Mouse (Mus musculus): ENCODE measurements at regions not wholly inside any gene's neighbourhood (a gene's known extent, or its start where the extent isn't known, plus 50 kb on each side); places are given as distances from the start of the nearest gene placed in this dataset.
"Not testable (repeated sequence)": the region's sequence is repeated elsewhere in the genome, so short reads cannot be mapped to it uniquely, and the experiment has no call there.

DNA sequence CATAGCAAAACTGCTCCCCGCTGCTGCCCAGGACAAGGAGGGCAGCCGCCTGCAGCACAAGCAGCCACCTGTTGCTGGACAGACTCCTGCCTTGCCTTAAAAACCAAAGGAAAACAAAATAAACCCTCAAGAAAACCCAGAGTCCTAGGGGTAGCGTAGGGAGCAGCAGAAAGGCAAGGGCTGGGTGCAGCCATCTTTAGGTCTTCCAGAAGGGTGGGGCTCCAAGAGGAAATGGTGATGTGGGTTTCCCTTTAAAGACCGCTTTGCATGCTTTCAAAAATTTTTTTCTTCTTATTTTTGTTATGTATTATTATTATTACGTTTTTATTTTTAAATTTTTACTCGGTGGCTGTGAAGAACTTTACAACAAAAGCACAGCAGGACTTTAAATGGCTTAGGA, 300.1 kb downstream of the Vrk1 start:
- no peak for DNase-seq

DNA sequence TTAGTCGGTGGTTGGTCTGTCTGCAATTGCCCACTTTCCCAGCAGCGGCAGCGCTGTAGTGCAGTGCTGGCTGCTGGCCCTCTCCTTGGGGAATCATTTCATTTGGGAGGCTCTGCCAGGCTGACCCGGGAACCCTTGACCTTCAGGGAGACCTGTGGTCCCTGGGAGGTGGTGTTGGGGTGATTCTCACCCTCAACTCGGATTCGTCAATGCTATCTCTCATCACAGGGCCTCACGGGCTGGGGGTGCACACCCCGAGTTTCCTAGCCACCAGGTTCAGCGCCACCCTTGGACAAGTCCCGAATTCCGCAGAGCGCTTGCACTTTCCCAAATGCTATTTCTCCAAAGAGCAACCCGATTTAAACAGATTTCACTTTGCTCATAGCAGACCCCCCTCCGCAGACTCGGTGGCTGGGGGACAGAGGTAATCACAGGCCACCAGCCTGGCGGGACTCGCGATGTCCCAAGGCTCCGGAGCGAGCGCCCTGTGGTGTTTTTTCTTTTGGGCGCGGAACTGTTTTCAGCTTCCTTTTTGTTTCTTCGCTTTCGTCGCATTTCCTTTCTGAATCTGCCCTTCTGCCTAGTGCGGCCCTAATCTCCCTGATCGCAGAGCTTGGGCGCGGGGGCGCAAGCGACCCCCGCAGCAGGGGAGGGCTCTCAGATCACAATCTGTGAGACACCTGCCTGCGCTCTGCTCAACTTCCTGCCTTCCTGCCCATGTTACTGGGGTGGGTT, 300.7 kb downstream of the Vrk1 start:
- DNase-seq, result peak; percentile 84 to 89

DNA sequence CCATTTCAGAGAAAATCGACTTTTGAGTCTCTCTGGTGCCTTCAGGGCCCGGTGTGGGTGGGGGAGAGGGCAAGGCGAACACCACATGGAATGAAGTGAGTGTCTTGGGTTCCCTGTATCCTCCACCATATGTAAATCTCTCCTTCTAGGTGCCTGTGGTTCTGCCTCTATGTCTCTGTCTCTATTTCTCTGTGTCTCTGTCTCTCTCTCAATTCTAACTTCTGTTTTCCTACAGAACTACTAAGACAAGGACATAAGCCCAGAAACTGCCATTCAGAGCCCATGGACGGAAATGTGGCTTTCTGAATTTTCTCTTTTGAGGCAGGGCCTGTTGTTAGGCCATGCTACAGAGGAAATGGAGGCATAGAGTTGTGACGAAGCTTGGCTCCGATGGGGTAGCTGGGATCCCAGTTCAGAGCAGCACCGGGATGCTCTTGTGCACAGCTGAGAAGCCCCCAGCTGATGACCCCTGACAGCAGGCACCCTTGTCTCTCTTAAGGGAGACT, 301.3 kb downstream of the Vrk1 start:
- DNase-seq, result peak in 1 of 2 experiments; percentile 33

GRCm38 (mm10) chr12:106311831-106312600, 302.0 kb downstream of the Vrk1 start:
- DNase-seq, result no peak

DNA sequence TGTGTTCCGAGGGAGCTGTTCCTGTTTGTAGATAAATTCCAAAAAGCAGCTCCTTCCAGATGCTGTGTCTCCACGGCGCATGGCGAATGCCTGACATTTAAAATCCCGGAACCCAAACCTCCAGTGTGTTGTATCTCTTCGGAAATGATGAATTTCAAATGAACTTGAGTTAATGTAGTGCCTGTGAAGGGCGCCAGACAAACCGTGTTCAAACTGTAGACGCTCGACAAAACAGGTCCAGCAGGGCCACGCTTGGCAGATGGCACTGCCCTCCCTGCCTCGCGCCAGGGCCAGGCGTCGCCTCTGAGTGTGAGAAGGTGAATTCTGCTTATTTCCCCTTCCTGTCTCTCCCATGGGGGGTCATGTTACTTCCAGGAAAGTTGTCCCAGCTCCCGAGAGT, 307.7 kb downstream of the Vrk1 start:
- DNase-seq, result no peak

- DNase-seq, result no peak
Observed at GRCm38 (mm10) chr12:106321511-106321910, 311.5 kb downstream of the Vrk1 start.

GRCm38 (mm10) chr12:106326611-106327010, 316.6 kb downstream of the Vrk1 start:
- no peak for DNase-seq

DNA sequence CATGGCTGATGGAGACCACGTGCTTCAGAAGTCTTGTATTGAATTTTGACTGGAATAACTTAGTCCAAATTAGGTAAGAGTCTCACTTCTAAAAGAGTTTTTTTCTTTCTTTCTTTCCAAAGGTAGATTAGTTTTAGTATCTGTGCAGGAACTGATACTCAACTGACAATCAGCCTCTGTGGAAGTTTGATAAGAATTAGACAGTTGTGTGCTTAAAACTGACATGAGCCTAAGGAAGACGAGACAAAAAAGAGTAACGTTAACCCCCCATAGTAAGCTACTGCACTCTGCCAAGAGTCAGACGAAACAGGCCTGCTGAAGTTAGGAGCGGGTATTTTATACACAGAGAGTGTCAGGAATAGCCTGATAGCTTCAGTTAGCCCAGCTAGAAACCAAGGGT, 317.3 kb downstream of the Vrk1 start:
- DNase-seq, result no peak

DNA sequence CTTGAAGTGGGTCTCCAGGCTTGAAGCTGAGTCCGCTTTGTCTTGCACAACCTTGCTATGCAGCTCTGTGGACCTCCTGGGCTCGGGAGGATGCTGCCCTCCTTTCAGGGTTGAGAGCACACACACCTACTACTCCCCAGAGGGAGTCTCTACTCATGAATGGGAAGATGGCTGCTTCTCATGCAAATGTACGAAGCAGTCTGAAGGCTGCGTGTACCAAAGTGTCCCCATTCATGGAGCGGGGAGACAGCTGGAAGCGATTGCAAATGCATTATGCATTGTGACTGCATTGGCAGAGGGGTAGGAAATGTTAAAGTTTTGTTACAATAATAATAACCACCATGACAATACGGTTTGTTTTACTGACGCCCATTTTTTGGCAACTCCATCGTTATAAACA, 347.8 kb downstream of the Vrk1 start:
- DNase-seq, result no peak

DNA sequence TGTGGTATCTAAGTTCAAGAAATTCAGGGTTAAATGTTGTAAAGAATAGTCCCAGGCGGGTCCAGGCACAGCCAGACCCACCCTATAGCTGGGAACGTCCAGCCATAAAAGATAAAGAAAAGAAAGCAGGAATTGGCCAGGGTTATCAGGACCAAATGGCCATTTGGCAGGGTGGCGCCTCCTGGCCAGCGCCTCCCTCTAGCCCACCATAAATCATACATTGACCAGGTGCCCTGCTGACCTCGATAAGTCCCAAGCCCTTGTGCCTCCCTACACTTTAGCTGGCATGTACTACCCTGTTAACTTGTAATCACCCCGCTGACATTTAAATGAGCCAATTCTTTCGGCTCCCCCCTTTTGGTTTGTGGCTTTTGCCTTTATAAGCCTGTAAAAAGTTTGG, 351.6 kb downstream of the Vrk1 start:
- not testable (repeated sequence) for DNase-seq

GRCm38 (mm10) chr12:106374840-106375375, 364.9 kb downstream of the Vrk1 start:
- no peak for DNase-seq

GRCm38 (mm10) chr12:106375886-106376285, 365.9 kb downstream of the Vrk1 start:
- no peak for DNase-seq

DNA sequence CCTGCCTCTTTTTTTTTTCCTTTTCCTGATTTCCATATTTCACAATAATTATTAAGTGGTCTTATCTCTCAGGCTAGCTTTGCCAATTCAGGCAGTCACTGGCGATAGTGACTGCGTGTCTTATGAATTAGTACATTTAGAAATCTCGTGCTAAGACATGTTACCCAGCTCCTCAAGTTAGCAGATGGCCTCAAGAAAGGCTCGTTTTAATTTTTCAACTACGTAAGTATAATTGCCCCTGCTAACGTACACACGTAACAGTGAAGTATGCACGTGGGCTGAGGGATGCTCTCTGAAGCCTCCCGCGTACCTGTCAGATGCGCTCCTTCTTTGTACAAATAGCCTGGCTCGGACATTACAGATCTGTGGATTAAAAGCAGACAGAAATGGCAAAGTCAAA, 366.8 kb downstream of the Vrk1 start:
- no peak for DNase-seq

DNA sequence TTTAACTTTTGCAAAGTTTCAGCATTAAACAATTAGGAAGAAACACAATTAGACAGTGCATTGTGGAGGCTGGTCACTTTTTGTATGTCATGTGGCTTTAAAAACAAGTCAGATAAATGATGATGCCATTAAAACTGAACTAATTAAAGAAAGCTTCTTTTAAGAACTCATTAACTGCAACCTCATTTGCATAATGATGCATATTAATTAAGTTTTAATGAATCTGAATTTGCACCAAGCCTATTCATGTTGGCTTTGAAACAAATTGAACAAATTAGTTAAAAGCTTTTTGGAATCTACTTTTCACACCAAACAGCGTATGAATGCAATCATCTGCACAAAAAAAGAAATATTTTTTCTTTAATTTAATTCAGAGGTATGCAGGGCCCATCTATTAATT, 367.3 kb downstream of the Vrk1 start:
- no peak for DNase-seq

DNA sequence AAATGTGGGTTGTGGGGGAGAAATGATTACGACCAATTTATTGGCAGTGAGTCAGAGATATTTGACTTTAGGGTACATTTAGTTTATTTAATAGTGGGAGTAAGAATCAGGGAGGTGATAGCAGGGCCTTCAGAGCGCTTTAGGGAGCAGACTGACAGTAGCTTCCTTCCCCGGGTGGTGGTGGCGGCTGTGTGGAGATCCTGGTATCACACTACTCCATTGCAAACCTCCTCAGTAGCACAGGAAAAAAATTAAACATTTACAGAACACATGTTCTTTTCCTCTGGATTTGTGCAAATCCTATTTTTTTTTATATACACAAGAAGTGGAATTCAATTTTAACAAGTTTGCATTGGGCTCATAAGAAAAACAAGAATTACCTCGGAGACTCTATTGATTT, 367.7 kb downstream of the Vrk1 start:
- DNase-seq, result no peak

GRCm38 (mm10) chr12:106378303-106379075, 368.5 kb downstream of the Vrk1 start:
- no peak for DNase-seq

- DNase-seq, result peak; percentile 7 to 15
Observed at GRCm38 (mm10) chr12:106379151-106379594, 369.1 kb downstream of the Vrk1 start.

DNA sequence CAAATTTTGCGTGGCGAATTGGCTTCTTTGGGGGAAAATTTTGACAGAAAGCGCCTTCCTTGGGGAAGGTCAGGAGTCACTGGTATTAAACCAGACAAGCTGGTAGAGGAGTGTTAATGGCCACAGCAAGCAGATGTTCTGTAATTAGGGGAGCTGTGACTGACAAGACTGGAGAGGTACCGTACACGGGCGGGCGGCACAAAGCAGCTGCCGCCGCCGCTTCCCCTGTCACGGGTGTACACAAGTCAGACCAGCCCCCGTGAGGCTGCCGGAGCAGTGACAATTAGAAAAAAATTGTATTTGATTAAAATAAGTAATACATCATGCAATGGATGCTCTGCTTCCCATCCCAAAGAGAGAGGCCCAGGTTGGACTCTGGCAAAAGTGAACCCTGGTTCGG, 369.8 kb downstream of the Vrk1 start:
- no peak for DNase-seq

GRCm38 (mm10) chr12:106381821-106382220, 371.8 kb downstream of the Vrk1 start:
- DNase-seq, result no peak

GRCm38 (mm10) chr12:106389214-106389613, 379.2 kb downstream of the Vrk1 start:
- no peak for DNase-seq

- DNase-seq, result no peak
Observed at GRCm38 (mm10) chr12:106392316-106392715, 382.3 kb downstream of the Vrk1 start.

- DNase-seq, result no peak
Observed at GRCm38 (mm10) chr12:106399085-106399484, 389.1 kb downstream of the Vrk1 start.

DNA sequence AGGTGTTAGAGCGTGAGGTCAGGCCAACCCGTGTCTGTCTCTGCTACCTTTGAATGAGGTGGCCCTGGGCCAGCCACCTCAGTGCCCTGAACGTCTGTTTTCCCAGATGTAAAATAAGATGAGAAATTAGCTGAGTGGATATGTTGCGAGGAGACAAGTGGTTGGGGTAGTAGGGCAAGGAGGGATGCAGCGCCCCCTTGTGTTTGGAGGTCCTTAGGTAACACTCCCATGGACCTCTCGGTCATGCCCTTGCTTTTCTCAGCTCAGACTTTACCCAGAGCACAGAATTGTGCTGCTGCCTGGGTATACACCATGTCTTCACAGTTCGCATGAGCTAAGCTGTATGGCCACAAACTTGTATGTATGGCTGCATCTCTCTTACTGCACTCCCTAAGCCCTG, 401.0 kb downstream of the Vrk1 start:
- peak in 1 of 2 experiments; percentile 3 for DNase-seq

Measured in thymus, adult 18-20 months (tissue).